Mouse (Mus musculus) kidney, embryonic 14.5 days (tissue): ENCODE measurements around the gene Ripply1. TPM values are rescaled to one million over a fixed set of nuclear protein-coding genes. Genes with fewer than 3 reads are reported as not detected.

Source experiments
- ATAC-seq: fragments of 200-750 bp; cut with Nextera tagmentation; 2 replicates; pipeline ENCODE4 v1.8.0; 2017; ENCODE audit warnings: moderate number of reproducible peaks, mild to moderate bottlenecking, moderate TSS enrichment, moderate library complexity; ENCODE audit not compliant: low FRiP score, low TSS enrichment
- H3K27ac ChIP-seq: fragments of 300-500 bp; sonication (generic); 2 replicates; pipeline ENCODE4 v1.5.1; 2014; ENCODE audit warnings: low read depth, mild to moderate bottlenecking, low read length, moderate library complexity, mixed read lengths
- H3K27me3 ChIP-seq: fragments of 300-500 bp; sonication (generic); 2 replicates; pipeline ENCODE4 v1.6.1; 2014; ENCODE audit warnings: mild to moderate bottlenecking, low read length; ENCODE audit not compliant: control insufficient read depth, insufficient read depth
- H3K36me3 ChIP-seq: fragments of 300-500 bp; sonication (generic); 2 replicates; pipeline ENCODE4 v1.6.1; 2014; ENCODE audit warnings: low read length, mixed read lengths; ENCODE audit not compliant: control insufficient read depth, insufficient read depth
- H3K4me1 ChIP-seq: fragments of 300-500 bp; sonication (generic); 2 replicates; pipeline ENCODE4 v1.6.1; 2014; ENCODE audit warnings: low read length, mixed read lengths; ENCODE audit not compliant: control insufficient read depth, insufficient read depth
- H3K4me2 ChIP-seq: fragments of 300-500 bp; sonication (generic); replicated peaks from 2 replicates; pipeline ENCODE4 v1.6.1; 2014; ENCODE audit warnings: low read depth, mild to moderate bottlenecking, low read length
- H3K4me3 ChIP-seq: fragments of 300-500 bp; sonication (generic); 2 replicates; pipeline ENCODE4 v1.5.1; 2014; ENCODE audit warnings: mild to moderate bottlenecking, low read length
- H3K9ac ChIP-seq: fragments of 300-500 bp; sonication (generic); 2 replicates; pipeline ENCODE4 v1.6.1; 2014; ENCODE audit warnings: low read depth, mild to moderate bottlenecking, low read length, moderate library complexity
- H3K9me3 ChIP-seq: fragments of 300-500 bp; sonication (generic); 2 replicates; pipeline ENCODE4 v1.6.1; 2016; ENCODE audit warnings: low read length; ENCODE audit not compliant: control insufficient read depth
- WGBS: fragments of 180-500 bp; shearing (Covaris S2); extraction: QIAGEN DNeasy Blood & Tissue Kit; methylation state at CpG from one replicate; pipeline ENCODE4 v1.1.7; 2014; 5-methylcytosine and 5-hydroxymethylcytosine counted together
- polyA plus RNA-seq: library from polyadenylated mRNA; unstranded; fragments of >200 nt; fragmentation: Nextera tagmentation; extraction: Ambion mirVana; gene quantifications from 2 replicates; pipeline ENCODE4 v1.2.1, GENCODE M21; 2014

Gene Ripply1
- not detected in 2 replicates for polyA plus RNA-seq

GRCm38 (mm10) chrX:139782278-139783044 is at the start of gene Ripply1:
Ripply1 (minus strand) TSS chrX:139782353.
- H3K4me3 ChIP-seq, result no peak within 1 kb of the TSS
- WGBS, result 38% methylated on average over 6 of the region's 6 CpGs
- no peak within 1 kb of the TSS for H3K9ac ChIP-seq
- H3K36me3 ChIP-seq, result no peaks in the 10 kb centered on the region
- no peaks in the 10 kb centered on the region for H3K4me1 ChIP-seq
- H3K27ac ChIP-seq, result no peak within 1 kb of the TSS
- no peak within 1 kb of the TSS for H3K4me2 ChIP-seq
- no peaks in the 10 kb centered on the region for H3K9me3 ChIP-seq
- no peaks in the 10 kb centered on the region for H3K27me3 ChIP-seq
- no peak for ATAC-seq

- H3K27ac ChIP-seq, result no peak overlapping the region
- no peak overlapping the region for H3K9ac ChIP-seq
- H3K4me2 ChIP-seq, result no peak overlapping the region
- no peaks in the 10 kb centered on the region for H3K4me1 ChIP-seq
- ATAC-seq, result no peak
- no peaks in the 10 kb centered on the region for H3K36me3 ChIP-seq
- H3K27me3 ChIP-seq, result no peaks in the 10 kb centered on the region
- 92% methylated on average over 6 of the region's 6 CpGs for WGBS
- no peaks in the 10 kb centered on the region for H3K9me3 ChIP-seq
- no peak overlapping the region for H3K4me3 ChIP-seq
Observed at GRCm38 (mm10) chrX:139828363-139829092, 46.4 kb upstream of the Ripply1 start.

DNA sequence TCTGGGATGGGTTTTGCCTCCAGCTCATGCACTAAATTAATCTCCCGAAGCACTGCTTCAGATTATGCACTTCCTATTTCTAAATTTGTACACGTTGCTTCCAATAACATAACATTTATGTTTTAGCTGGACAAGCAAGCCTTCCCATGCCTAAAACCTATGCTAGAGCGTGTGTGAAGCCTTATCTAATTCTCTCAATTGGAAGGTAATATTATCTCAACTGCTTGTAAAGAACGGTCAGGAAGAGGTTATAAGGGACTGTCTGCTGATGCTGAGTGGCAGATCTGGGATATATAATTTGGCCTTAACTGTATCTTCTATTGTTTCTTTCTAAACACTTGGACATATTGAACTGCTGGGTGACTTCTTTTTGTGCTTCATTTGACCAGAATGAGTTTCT is 44.8 kb upstream of the Ripply1 start:
- Histone ChIP-seq H3K27me3 (no peaks in the 10 kb centered on the region), H3K36me3 (no peaks in the 10 kb centered on the region), H3K9ac (no peak overlapping the region), H3K4me2 (no peak overlapping the region), H3K4me1 (no peaks in the 10 kb centered on the region), H3K27ac (no peak overlapping the region), H3K9me3 (no peaks in the 10 kb centered on the region), H3K4me3 (no peak overlapping the region)
- 94% methylated on average over 4 of the region's 4 CpGs for WGBS
- ATAC-seq, result no peak

DNA sequence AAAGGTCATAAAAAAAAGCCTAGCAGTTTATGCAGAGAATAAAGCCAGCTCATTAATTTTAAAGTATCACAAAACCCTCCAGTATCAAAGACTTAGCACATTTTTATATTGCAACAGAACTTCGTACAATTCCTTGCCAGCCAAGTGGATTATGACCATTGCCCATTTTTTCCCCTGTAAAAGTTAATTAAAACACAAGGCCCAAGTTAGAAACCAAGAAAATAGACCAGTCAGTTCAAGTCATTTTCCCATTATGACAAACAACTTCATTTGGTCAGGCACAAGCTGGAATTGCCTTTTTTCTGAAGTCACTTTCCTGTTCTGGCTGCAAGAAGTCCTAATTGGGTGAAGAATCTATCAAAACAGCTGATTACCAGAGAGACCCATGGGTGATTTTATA is 43.2 kb upstream of the Ripply1 start:
- no peaks in the 10 kb centered on the region for H3K9me3 ChIP-seq
- WGBS, result 86% methylated on average over 1 of the region's 1 CpGs
- H3K4me3 ChIP-seq, result no peak overlapping the region
- no peak for ATAC-seq
- H3K4me2 ChIP-seq, result no peak overlapping the region
- H3K27ac ChIP-seq, result no peak overlapping the region
- H3K27me3 ChIP-seq, result no peaks in the 10 kb centered on the region
- H3K4me1 ChIP-seq, result no peaks in the 10 kb centered on the region
- no peak overlapping the region for H3K9ac ChIP-seq
- no peaks in the 10 kb centered on the region for H3K36me3 ChIP-seq

DNA sequence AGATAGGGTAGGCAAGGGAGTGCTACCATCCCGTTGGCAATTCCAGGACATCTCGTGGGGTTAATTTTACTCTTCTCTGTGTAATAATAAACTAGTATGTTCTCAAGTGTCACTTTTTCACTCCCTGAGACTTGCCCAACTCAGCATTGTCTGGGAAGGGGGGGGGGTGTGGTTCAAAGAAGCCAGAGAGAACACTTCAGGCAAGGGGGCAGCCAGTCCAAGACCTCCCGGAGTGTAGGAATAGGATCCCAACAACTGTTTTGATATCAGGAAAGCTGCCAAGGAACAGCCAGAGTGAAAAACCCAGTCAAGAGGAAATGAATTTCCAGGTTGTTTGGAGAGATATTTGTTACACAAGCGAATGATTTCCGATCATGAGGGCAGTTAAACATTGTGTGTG is 33.0 kb upstream of the Ripply1 start:
- Histone ChIP-seq H3K27me3 (no peaks in the 10 kb centered on the region), H3K4me3 (no peak overlapping the region), H3K27ac (no peak overlapping the region), H3K9ac (no peak overlapping the region), H3K4me1 (no peaks in the 10 kb centered on the region), H3K9me3 (no peaks in the 10 kb centered on the region), H3K4me2 (no peak overlapping the region), H3K36me3 (no peaks in the 10 kb centered on the region)
- WGBS, result 54% methylated on average over 5 of the region's 5 CpGs
- no peak for ATAC-seq

DNA sequence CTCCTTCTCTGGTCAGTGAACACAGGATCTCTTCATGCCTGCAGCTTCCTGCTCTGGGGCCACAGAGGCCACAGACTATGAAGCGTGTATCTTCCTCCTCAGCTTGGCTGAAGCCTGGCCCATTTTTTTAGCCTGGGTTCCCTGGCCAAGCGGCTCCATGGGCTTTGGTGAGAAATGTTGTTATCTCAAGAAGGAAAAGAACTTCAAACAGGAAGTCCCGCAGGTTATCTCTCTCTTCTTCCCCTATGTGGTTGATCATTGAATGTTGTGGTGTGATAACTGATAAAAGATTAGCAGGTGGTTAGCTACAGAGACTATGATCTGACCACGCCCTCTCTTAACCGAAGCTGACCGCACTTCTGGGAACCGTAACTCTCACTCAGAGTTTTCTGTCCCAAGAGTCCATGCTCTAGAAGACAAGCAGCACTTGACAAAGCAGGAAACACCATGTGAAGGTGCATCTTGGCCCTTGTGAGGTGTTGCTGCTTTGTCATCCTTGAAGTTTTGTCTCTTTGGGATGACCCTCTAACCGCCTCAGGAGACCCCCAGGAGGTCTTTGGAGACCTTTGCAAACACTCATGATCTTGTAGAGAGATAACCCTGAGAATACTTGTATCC is 32.0 kb upstream of the Ripply1 start:
- ATAC-seq, result no peak
- H3K27me3 ChIP-seq, result no peaks in the 10 kb centered on the region
- no peaks in the 10 kb centered on the region for H3K4me1 ChIP-seq
- 87% methylated on average over 8 of the region's 8 CpGs for WGBS
- H3K36me3 ChIP-seq, result no peaks in the 10 kb centered on the region
- no peak overlapping the region for H3K9ac ChIP-seq
- no peak overlapping the region for H3K27ac ChIP-seq
- H3K4me2 ChIP-seq, result no peak overlapping the region
- no peak overlapping the region for H3K4me3 ChIP-seq
- no peaks in the 10 kb centered on the region for H3K9me3 ChIP-seq

DNA sequence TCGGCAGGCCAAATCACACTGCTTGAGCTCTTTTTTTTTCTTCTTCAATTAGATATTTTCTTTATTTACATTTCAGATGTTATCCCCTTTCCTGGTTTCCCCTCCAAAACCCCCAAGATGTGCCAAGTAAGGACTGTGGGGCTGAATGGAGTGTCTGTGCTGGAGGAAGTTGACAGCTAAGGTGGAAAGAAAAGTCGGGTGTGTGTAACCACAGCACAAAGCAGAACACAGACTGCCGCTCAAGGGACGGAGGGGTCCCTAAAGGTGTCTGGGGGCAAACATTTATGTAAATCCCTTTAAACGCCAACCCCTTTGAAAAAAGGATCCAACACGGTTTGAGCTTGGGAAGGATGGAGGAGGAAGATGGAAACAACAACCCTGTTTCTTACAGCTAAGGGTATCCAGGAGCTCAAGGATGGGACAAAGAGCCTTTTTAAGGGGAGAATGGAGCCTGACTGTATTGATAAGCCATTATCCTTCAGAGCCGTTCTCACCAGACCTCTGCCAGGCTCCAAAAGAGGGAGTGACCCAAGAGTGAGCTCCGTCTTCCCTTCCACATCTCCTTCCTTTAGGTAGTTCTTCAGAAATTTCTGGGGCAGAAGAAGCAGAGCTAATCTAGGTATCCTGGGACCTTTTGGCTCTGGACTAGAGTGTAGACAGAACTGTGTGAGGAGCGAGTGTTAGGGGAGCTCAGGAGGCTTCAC is 31.3 kb upstream of the Ripply1 start:
- Histone ChIP-seq H3K4me2 (no peak overlapping the region), H3K9ac (no peak overlapping the region), H3K36me3 (no peaks in the 10 kb centered on the region), H3K9me3 (no peaks in the 10 kb centered on the region), H3K27me3 (no peaks in the 10 kb centered on the region), H3K4me3 (no peak overlapping the region), H3K4me1 (no peaks in the 10 kb centered on the region), H3K27ac (no peak overlapping the region)
- WGBS, result 87% methylated on average over 9 of the region's 9 CpGs
- ATAC-seq, result no peak

GRCm38 (mm10) chrX:139812636-139813298 is 30.6 kb upstream of the Ripply1 start:
- H3K36me3 ChIP-seq, result no peaks in the 10 kb centered on the region
- ATAC-seq, result no peak
- 58% methylated on average over 3 of the region's 3 CpGs for WGBS
- H3K4me2 ChIP-seq, result no peak overlapping the region
- no peaks in the 10 kb centered on the region for H3K4me1 ChIP-seq
- no peak overlapping the region for H3K4me3 ChIP-seq
- H3K9me3 ChIP-seq, result no peaks in the 10 kb centered on the region
- no peak overlapping the region for H3K27ac ChIP-seq
- no peak overlapping the region for H3K9ac ChIP-seq
- no peaks in the 10 kb centered on the region for H3K27me3 ChIP-seq
